Mouse (Mus musculus): ENCODE data around the gene Dgcr2.

Gene Dgcr2

DNA sequence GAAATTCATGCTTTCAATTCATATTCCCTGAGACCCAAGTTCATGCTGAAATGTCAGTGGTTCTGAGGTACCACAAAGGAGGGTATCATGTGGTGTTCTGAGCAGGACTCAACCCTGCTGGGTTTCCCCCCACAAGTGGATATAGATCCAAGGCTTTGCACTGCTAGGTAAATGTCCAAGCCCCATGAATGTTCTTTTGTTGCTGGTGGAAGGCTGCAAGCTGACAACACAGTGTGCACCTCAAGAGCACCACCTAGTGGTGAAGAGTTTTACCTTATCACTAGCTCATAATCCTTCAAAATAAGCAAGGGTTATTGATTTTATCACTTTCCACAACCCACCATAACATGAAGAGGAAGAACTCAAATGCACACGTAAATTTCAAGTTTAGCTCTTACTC lies 49.4 kb downstream of the Dgcr2 start:
- no peak for DNase-seq (ENCODE audit: low read depth, low spot score)

DNA sequence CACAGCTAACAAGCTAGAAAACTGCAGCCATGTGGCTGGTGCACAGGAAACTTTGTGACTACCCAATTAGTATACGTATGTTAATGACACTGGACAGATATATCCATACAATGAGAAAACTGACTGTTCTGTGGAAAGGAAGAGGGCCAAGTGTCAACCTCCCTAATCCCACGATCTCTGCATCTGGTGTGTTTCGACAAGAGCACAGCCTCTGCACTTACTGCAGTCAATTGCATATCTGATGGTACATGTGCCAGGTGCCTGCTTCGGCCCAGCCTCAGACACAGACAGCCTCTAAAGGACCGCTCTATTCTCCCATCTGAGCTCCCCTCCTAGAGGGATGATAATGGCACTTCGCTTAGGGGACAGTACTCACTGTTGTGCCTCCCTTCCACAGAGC lies 49.9 kb downstream of the Dgcr2 start:
- no peak for DNase-seq (ENCODE audit: low read depth, low spot score)

DNA sequence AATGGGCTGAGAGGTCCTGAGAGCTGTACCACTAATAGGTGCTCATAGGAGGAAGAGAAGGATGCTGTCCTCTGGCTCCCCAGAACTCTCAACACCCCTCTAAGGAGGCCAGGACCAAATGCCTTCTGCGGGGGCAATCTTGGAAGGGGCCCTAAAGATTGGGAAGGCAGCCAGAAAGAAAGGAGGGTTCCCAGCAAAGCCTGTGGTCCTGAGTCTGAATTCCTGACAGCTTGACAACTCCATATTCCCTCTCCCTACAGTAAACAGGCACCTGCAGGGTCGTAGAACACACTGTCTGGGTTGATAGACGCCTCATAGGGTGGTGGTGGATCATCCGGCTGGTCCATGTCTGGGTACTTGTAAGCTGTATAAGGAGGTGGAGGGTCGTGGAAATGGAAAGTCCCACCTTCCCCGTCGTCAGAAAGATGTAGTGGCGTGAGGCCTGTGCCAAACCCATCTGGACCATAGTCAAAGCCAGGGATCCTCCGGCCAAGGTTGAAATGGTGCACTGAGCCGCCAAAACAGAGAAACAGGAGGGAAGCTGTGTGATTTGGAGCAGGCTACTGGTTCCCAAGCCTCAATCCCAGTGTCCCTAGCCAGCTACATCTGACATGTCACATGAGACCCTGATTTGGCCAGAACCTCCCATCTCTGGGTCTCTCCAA lies 54.5 kb downstream of the Dgcr2 start:
- DNase-seq (ENCODE audit: low read depth, low spot score) = no peak

DNA sequence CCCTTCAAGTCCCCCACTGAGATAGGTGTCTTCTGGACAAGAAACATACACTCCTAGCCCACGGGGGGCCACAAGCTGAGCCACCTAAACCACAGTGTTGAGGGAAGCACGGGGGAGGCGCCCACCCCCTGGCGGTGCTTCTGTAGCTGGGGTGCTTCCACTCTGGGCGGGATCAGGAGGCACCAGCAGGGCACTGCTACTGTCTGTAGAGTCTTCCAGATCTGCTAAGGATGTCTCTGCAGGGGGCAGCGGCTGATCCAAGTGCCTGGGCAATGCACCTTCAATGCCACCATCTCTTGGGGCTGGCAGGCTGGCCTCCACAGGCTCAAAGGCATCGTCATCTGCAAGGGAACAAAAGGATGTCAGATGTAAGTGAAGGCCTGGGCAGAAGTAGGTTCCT lies 55.9 kb downstream of the Dgcr2 start:
- no peak for DNase-seq (ENCODE audit: low read depth, low spot score)

DNA sequence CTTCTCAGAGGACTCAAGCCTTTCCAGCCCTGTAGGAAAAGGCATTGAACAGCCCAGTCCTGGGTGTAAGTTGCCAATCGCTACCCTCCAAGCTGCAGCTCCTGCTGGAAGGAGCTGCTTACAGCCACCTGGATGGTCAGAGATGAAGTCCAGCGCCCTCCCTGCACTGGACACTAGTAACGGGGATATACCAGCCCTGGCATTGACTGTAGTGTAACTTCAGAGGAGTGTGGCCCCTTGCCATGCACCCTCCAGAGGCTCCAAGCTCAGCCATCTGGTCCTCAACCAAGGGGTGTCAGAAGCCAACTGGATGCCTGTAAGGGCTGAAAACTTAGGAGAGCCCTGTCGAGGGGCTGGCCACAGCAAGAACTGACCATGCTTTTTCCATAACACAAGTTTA lies 58.4 kb downstream of the Dgcr2 start:
- DNase-seq (ENCODE audit: low read depth, low spot score) = peak; percentile 45

DNA sequence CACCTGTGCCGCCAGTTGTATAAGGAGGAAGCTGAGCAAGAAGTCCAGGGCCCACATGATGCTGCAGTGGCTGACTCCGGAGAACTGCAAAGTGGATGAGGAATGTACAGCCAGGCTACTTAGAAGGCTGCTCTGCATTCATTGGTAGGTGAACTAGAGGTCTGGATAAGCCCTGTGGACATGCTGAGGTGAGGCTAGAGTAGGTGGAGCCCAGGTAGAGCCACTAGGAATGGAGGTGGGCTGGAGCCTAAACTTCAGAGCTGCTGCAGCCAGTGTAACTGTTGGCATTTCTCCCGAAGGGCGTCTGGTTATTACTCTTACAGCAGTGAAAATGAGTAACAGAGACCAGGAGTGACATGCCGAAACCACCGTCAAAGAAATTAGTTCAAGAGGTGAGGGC lies 60.3 kb downstream of the Dgcr2 start, which contains the start of gene Car15:
Gene Car15 (minus strand): TSS at position 314 of the 400 bp plus-strand sequence.
- DNase-seq (ENCODE audit: low read depth, low spot score) = no peak

DNA sequence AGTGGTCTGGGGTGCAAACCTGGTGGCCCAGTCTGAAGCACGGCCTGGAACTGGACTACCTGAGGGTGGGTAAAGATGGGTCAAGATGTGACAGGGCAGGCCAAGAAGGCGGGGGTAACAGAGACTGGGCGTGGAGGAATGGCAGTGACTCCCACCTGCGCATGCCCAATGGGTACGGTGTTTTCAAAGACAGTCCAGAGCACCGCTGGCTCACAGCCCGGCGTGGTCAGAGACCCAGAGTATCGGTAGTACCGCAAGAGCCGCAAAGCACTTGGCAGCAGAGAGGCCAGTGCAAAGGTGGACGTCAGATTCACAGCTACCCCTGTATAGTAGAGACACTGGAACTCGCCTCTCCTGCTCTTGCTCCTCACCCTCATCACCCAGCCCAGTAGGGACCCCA lies 62.9 kb downstream of the Dgcr2 start:
- DNase-seq (ENCODE audit: low read depth, low spot score) = no peak

DNA sequence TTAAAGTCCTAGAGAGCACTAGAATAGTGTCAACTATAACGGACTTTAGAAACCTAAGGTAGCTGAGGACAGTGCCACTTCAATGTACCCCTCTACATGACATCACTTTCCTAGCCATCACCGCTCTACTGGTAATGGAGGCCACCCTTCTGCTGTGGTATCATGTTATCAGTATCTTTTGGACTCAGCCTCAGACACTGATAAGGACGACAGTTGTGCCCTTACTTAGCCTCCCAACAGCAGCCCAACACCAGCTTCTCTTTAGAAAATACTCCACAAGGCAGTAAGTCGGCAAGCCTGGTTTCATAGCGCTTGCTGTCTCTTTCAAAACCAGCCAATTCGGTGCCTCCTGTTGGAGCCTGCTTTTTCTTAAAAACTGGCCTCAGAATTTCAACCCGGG lies 63.8 kb downstream of the Dgcr2 start:
- DNase-seq (ENCODE audit: low read depth, low spot score) = no peak

DNA sequence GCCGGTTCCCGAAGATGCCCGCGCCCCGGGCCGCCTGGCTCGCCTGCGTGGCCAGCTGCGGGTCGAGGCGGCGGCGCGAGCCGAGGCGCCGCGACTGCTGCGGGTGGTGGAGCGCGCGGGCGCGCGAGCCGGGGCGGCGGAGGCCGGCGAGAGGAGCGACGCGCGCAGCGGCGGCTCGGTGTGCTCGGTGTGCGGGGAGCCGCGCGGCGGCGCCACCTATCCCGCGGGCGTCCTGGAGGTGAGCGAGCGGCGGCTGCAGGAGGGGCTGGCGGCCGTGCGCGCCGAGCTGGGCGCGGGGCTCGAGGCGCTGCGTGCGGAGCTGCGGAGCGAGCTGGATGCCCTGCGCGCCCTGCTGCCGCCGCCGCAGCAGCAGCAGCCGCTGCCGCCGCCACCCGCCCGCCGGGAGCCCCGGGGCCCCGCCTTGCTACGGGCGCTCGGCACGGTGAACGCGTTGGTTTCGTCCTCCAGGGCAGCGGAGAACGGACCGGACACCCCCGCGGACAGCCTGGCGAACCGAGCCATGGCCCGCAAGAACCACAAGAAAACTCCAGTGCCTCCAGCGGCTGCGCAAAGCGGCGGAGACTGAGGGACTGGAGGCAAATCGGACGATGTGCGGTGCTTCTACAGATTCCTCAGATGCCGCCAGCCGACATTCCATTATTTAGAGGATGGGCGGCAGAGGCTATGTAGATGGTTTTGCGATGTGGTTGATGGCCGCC lies 64.5 kb downstream of the Dgcr2 start:
- DNase-seq (ENCODE audit: low read depth, low spot score) = no peak

DNA sequence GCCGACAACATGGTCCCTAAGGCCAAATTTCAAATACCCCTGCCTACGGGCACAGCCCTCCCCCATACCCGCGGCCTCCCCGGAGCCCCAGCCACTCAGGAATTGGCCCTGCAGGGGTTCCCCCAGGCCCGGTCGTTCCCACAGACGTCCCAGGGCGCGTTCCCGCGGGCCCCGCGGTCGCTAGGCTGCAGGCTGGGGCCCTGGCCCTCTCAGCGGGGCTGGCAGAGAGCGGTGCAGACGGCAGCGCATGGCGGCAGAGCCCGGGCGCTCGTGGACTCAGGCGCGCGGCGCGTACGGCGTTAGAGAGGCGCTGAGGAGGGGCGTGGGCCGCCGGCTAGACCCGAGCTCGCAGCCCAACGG lies 65.1 kb downstream of the Dgcr2 start:
- DNase-seq (ENCODE audit: low read depth, low spot score) = no peak

DNA sequence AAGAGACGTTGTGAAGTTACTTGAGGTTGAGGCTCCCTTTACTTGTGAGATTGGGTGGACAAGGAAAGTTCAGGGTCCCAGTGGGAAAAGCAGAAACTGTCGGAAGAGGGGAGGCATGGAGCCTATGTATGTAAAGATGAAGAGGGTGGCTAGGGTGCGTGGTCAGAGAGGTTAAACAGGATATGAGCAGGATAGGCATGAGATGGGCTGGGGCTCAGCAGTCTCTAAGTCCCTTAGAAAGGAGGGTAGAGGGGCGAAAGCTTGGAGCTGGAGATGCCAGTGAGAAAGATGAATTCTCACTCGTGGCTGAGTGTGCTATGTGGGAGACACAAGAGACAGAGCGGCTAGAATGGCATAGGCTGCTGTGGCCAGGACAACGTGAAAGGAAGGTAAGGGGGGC lies 65.5 kb downstream of the Dgcr2 start, which contains the start of gene B830017H08Rik:
Gene B830017H08Rik (plus strand): TSS at position 301 of the 400 bp plus-strand sequence.
- DNase-seq (ENCODE audit: low read depth, low spot score) = no peak

DNA sequence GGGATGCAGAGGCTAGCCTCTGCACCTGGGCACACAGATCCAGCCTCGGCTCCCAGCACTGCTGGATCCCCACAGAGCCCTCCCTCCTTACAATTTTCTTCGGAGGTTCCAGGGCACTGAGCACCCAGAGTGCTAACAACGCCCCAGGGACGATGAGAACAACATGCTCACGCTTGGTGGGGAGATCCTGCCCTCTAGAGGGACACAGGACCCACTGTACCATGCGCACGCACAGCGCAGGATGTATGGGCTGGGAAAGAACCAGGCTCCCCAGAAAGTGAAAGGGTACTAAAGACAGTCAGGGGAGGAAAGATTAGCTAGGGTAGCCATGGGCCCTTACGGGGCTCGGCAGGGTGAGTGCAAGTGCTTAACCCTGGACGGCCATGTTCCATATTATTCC lies 66.6 kb downstream of the Dgcr2 start:
- no peak for DNase-seq (ENCODE audit: low read depth, low spot score)

DNA sequence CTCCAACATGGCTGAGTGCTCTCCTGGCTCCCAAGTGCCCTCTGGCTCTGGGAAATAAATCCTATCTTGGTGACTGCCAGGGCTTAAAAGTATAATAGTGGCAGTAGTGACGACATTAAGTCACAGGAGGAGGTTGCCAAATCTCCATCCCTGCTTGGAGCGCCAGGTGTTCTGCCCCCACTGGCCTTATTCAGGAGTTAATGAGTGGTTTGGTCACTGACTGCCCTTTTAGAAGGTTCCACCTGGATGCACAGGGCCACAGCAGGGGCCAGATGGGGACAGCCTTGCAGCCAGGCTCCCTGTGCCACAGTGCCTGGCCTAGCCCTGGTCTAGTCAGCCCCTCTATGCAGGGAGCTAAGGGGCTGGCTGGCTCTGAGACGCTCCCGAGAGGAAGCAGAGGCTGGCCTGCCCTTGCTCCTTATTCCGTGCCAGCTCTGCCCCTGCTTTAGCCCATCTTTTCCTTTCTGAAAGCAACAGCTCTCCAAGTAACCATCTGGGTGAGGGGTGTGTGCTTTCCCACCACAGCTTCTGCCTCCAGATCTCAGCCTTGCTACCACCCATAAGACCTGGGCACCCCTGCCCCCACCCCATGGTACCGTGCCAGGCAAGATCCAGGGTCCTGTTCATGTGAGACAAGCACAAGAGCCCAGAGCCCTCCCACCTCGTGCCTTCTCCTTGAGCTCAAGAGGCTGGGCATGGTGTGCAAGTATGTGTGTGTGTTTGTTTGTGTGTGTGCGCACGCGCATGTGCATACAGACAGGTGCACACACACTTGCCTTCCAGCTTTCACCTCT lies 67.8 kb downstream of the Dgcr2 start:
- no peak for DNase-seq (ENCODE audit: low read depth, low spot score)

DNA sequence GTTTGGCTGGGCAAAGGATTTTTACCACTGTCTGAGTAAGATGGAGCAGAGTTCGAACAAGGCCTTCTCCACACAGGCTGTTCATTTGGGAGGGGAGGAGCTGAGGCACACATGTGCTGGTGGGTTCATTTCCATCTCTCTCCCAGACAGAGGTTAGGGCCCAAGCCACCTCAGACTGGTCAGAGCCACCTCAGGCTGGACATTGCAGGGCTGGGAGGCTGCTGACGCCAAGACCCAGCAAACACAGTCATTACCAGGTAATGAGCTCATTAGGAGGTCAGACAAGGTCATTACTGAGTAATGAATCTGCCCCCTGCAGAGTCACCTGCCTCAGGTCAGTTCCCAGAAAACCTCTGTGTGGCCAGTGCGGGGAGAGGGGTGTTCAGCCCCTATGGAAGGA lies 69.5 kb downstream of the Dgcr2 start:
- no peak for DNase-seq (ENCODE audit: low read depth, low spot score)

DNA sequence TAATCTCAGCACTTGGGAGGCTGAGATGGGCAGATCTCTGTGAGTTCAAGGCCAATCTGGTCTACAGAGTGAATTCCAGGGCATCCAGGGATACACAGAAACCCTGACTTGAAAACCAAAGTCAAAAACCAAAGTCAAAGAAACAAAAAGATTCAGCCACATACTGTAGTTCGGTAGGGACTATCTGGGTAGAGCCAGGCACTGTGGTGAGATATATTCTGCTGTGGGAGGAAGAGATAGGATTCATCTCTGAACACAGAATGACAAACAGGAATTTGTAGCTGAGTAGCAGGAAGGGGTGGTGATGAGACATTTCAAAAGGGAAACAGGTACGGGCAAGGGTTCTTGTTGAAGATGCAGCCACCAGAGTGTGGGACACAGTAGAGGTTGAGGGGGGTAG lies 70.1 kb downstream of the Dgcr2 start:
- no peak for DNase-seq (ENCODE audit: low read depth, low spot score)

DNA sequence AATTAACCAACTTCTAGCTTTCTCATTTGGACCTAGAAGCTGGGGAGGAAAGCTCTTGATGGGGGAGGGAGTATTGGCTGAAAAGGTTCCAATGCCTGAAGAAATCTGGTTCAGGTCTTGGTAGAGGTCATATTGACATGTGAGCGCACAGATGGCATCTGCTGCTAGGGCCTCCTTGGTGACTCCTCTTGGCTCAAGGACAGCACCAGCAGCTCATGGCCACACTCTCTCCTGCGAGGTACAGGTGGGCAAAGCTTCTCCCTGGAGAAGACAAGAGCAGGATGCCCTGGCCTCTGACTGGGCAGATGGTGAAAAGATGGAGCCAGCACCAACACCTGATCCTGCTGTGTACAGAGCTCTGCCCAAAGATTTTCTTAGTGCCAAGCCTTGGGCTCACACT lies 71.9 kb downstream of the Dgcr2 start:
- no peak for DNase-seq (ENCODE audit: low read depth, low spot score)

DNA sequence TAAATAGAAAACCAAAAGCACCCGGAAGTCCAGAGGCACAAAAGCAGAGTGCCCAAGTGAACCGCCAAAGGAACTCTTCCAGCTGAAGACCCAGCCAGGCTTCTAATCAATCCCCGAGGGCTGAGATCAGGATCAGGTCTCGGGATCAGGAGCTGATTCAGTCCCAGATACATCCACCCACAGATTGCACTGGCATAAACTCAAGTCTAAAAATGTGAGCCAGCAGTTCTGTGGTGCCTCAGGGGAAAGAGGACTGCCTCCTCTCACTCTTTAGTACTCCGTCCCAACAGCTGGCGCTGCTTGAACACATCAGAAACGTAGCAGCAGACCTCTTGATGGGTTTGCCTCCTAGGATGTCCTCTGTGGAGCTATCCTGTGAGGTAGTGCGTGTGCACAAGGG lies 81.8 kb downstream of the Dgcr2 start:
- DNase-seq (ENCODE audit: low read depth, low spot score) = no peak

DNA sequence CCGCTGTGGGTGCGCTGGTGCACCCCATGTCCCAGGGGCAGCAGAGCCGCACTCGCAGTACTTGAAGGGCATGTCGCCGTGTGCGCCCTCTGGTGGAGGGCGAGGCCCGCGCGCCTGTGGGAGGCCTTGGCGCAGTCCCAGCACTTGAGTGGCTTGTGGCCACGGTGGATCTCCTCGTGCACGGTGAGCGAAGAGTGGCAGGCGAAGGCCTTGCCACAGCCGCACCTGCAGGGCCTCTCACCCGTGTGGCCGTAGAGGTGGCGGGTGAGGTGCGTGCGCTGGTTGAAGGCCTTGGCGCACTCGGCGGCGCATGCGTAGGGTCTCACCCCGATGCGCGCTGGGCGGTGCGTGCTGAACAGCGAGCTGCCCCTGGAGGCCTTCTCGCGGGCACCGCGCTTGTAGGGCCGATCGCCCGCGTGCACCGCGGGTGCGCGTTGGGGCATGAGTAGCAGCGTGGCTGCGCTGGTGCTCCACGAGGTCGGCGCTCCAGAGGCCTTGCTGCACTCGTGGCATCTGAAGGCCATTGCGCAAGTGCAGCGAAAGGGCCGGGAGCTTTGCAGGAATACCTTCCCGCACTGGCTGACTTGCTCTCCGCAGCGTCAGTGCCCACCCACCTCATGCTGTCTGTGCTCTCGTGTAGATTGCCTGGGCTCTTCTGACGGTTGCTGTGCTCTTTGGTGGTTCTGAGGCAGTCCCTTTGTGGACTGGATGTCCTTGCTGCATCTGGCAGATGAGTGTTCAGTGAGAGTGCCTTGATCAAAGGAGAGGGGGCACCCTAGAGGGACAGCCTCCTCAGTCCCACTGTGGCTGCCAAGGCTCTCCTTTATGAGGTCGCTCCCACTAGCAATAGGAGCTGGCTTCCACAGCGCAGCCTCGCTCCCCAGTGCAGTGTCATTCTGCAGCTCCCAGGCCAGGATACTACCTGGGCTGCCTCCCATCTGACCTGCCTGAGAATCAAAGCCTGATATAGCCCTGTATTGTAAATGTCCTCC lies 82.7 kb downstream of the Dgcr2 start:
- peak; percentile 71 for DNase-seq (ENCODE audit: low read depth, low spot score)

DNA sequence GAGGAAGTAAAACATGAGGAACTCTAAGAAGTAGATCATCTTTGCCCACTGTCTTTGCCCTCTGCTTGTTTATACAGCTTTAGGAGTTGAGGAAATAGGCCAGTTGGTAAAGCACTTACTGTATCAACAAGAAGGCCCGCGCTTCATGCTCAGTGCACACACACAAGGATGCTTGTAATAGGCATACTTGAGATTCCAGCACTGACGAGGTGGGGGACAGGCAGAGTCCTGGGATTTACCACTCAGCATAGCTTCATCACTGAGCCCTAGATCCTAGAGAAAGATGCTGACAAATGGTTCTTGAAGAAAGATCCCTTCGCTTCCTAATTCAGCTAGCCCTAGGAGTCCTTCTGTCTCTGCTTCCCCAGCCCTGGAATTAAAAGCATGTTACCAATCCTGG lies 85.2 kb downstream of the Dgcr2 start:
- DNase-seq (ENCODE audit: low read depth, low spot score) = no peak

DNA sequence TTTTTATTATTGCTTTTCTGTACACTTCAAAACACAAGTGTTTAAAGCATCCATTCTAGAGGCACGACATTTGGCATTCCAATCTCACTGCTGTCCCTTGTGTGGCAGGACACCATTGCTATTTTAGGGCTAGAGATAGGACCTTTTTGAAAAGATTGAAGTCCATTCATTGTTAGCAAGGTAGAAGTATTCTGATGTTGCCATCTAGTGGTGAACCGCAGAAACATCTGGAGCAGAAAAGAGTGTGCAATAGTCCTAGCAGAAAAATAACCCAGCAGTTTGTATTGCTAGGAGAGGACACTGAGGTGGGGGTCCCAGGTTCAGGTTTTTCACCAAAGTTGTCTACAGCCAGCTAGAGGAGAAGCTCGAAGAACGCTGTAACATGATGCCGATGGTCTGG lies 86.2 kb downstream of the Dgcr2 start:
- DNase-seq (ENCODE audit: low read depth, low spot score) = no peak

DNA sequence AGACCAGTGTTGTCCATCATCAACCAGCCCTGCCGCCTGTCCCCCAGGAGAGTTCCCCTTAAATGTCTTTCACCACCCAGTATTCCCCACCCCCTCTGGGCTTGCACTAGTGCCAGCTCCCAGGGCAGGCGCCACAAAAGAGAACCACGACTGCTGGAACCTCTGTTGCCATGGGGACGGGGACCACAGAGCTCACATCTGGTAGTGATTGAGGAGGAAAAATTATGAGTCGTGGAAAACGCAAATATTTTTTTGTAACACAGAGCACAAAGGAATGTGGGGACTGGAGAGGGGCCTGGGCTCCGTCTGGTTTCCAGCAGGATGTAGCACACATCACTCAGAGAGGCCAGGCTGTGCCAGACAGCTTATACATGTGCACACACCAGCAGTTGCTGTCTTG lies 88.7 kb downstream of the Dgcr2 start:
- peak; percentile 71 for DNase-seq (ENCODE audit: low read depth, low spot score)
